Mouse (Mus musculus) neural tube, embryonic 11.5 days (tissue): Measurements from ENCODE around the gene Avl9. TPM values are rescaled to one million over a fixed set of nuclear protein-coding genes. Genes with fewer than 3 reads are reported as not detected.

Experiments used
- ATAC-seq: fragments of 200-750 bp; cut with Nextera tagmentation; 2 replicates; pipeline ENCODE4 v1.8.0; 2017; ENCODE audit warnings: moderate number of reproducible peaks, mild to moderate bottlenecking, moderate TSS enrichment, moderate library complexity; ENCODE audit not compliant: insufficient read depth, low FRiP score, low TSS enrichment
- DNase-seq: peaks from one replicate; pipeline ENCODE4 v3.0.0-alpha.2; 2015; ENCODE audit warnings: low spot score
- H3K27ac ChIP-seq: fragments of 300-500 bp; sonication (generic); 2 replicates; pipeline ENCODE4 v1.5.1; 2014; ENCODE audit warnings: low read depth, mild to moderate bottlenecking, low read length
- H3K27me3 ChIP-seq: fragments of 300-500 bp; sonication (generic); 2 replicates; pipeline ENCODE4 v1.6.1; 2014; ENCODE audit warnings: mild to moderate bottlenecking, low read length, mixed read lengths; ENCODE audit not compliant: control insufficient read depth, insufficient read depth
- H3K36me3 ChIP-seq: fragments of 300-500 bp; sonication (generic); 2 replicates; pipeline ENCODE4 v1.6.1; 2014; ENCODE audit warnings: mild to moderate bottlenecking, low read length, moderate library complexity, mixed read lengths; ENCODE audit not compliant: control insufficient read depth, insufficient read depth
- H3K4me1 ChIP-seq: fragments of 300-500 bp; sonication (generic); 2 replicates; pipeline ENCODE4 v1.6.1; 2014; ENCODE audit warnings: low read length, mixed read lengths; ENCODE audit not compliant: control insufficient read depth, insufficient read depth
- H3K4me2 ChIP-seq: fragments of 300-500 bp; sonication (generic); 2 replicates; pipeline ENCODE4 v1.6.1; 2014; ENCODE audit warnings: low read depth, mild to moderate bottlenecking, moderate library complexity
- H3K4me3 ChIP-seq: fragments of 300-500 bp; sonication (generic); 2 replicates; pipeline ENCODE4 v1.5.1; 2014; ENCODE audit warnings: low read depth, low read length
- H3K9ac ChIP-seq: fragments of 300-500 bp; sonication (generic); 2 replicates; pipeline ENCODE4 v1.6.1; 2014; ENCODE audit warnings: mild to moderate bottlenecking, low read length
- H3K9me3 ChIP-seq: fragments of 300-500 bp; sonication (generic); 2 replicates; pipeline ENCODE4 v1.6.1; 2016; ENCODE audit warnings: low read length; ENCODE audit not compliant: control insufficient read depth
- WGBS: fragments of 180-500 bp; shearing (Covaris S2); extraction: QIAGEN DNeasy Blood & Tissue Kit; methylation state at CpG from one replicate; pipeline ENCODE4 v1.1.7; 2014; 5-methylcytosine and 5-hydroxymethylcytosine counted together
- polyA plus RNA-seq: library from polyadenylated mRNA; unstranded; fragments of >200 nt; fragmentation: Nextera tagmentation; extraction: Ambion mirVana; gene quantifications from 2 replicates; pipeline ENCODE4 v1.2.1, GENCODE M21; 2014

The Avl9 gene
- polyA plus RNA-seq, 1 experiment from 2014 or later = 32.7 TPM

DNA sequence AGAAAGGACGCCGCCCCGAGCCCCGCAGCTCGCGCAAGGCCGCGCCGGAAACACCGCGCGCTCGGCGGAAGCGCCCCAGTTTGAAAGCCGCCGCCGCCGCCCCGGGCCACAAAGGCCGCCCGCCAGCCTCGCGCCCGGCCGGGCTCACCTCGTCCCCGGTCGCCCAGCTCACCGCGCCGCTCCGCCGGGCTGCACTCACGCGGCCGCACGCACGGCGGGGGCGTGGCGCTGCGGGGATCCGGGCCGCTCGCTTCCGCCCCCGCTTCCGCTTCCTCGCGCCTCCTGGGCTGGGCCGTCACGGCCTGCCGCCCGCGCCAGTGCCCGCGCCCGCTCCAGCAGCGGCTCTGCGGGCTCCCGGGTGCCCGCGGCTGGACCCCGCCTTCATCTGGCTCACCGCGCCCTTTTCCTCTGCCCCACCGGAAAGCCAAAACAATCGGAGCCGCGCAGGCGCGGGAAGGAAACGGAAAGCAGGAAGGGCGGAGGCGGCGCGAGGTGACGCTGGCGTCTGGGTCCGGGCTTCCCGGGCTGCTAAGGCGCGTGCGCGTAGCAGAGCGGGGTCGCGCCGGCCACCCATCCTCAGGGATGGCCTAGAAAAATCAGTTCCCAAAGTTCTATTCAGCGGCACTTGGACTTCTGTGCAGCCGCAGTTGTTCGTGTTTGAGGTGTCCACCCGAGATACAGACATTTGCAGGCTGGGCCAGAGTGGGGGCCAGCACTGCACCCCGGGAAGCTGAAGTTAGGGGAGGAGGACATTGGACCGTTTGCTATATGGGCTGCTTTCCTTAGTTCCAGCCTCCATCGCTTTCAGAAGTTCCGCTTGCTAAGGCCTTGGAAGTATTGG, 82.8 kb downstream of the Avl9 start, which contains the start of gene Kbtbd2:
Gene Kbtbd2, minus strand, starts transcription at position 503 of the 841 bp plus-strand sequence.
- DNase-seq (peak; percentile 94), ATAC-seq (peak; percentile 95)
- Histone ChIP-seq H3K27ac (peak within 1 kb of the TSS; percentile 99), H3K9ac (peak within 1 kb of the TSS; percentile 95), H3K36me3 (no peaks in the 10 kb centered on the region), H3K27me3 (no peaks in the 10 kb centered on the region), H3K4me2 (peak within 1 kb of the TSS; percentile 68), H3K9me3 (no peaks in the 10 kb centered on the region), H3K4me1 (0 out of 2 replicates have a peak, but pooled peaks cover 2% of the 10 kb centered on the region), H3K4me3 (peak within 1 kb of the TSS; percentile 66)
- WGBS = under 1% methylated on average over 73 of the region's 98 CpGs

DNA sequence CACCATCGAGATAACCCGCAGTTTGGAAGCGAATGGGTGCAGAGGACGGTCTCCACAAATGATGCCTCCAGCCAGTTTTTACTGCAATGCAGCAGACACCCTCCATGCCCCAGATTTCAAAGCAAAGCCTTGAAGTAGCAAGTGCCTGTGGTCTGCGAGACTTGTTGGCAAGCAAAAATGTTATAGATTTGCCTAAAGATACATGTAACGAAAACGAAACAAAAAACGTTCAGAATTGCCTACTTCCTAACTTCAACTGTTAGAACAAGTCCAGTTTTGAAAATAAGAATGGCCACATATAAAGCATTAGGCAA, 83.4 kb downstream of the Avl9 start:
- DNase-seq = no peak
- 0 out of 2 replicates have a peak, but pooled peaks cover 2% of the 10 kb centered on the region for H3K4me1 ChIP-seq
- 18% methylated on average over 8 of the region's 8 CpGs for WGBS
- no peaks in the 10 kb centered on the region for H3K36me3 ChIP-seq
- H3K4me2 ChIP-seq = peak overlapping the region; percentile 68
- H3K4me3 ChIP-seq = peak overlapping the region; percentile 66
- H3K9me3 ChIP-seq = no peaks in the 10 kb centered on the region
- H3K9ac ChIP-seq = peak overlapping the region; percentile 95
- no peak for ATAC-seq
- no peaks in the 10 kb centered on the region for H3K27me3 ChIP-seq
- H3K27ac ChIP-seq = peak overlapping the region; percentile 99

DNA sequence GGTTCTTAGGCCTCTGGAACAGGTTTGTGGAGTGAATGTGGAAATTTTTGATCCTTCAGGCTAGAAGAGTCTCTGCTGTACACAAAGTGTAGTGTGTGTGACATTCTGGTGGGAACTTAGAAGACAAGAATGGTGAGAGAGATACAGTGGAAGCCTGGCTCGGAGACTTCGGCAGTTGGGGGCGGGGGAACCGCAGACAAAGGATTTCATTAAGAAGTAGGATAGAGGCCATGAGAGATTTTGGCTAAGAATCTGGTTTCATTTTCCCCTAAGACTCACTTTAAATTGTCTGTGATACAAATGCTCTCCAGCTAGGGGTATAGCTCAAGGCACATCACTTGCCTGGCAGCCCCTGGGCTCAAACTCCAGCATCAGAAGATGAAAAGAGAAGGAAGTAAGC, 90.3 kb downstream of the Avl9 start:
- 88% methylated on average over 4 of the region's 4 CpGs for WGBS
- H3K27ac ChIP-seq = no peak overlapping the region
- no peak overlapping the region for H3K4me2 ChIP-seq
- H3K27me3 ChIP-seq = no peaks in the 10 kb centered on the region
- no peaks in the 10 kb centered on the region for H3K36me3 ChIP-seq
- no peak for ATAC-seq
- H3K9ac ChIP-seq = no peak overlapping the region
- H3K9me3 ChIP-seq = no peaks in the 10 kb centered on the region
- DNase-seq = no peak
- H3K4me1 ChIP-seq = no peaks in the 10 kb centered on the region
- H3K4me3 ChIP-seq = no peak overlapping the region

DNA sequence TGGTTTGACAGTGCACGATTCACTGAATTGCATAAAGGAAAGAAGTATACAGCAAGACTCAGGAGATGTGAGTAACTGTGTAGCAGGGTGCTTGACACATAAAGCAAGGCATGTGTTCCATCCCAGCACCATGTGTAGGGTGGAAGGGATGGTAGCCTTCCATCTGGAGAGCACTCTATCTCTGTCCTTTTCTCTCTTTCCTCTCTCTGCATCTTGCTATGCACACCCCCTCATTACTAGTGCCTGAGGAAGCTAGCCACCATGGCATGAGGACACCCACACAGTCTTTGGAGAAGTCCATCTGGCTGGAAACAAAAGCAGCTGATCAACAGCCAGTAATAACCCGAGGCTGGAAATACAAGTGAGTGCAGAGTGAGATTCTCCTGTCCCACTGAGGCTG, 91.5 kb downstream of the Avl9 start:
- no peaks in the 10 kb centered on the region for H3K27me3 ChIP-seq
- no peaks in the 10 kb centered on the region for H3K36me3 ChIP-seq
- no peak overlapping the region for H3K27ac ChIP-seq
- H3K4me2 ChIP-seq = no peak overlapping the region
- no peak overlapping the region for H3K9ac ChIP-seq
- no peak for ATAC-seq
- no peak for DNase-seq
- H3K4me3 ChIP-seq = no peak overlapping the region
- no peaks in the 10 kb centered on the region for H3K4me1 ChIP-seq
- H3K9me3 ChIP-seq = no peaks in the 10 kb centered on the region
- 80% methylated on average over 2 of the region's 2 CpGs for WGBS

DNA sequence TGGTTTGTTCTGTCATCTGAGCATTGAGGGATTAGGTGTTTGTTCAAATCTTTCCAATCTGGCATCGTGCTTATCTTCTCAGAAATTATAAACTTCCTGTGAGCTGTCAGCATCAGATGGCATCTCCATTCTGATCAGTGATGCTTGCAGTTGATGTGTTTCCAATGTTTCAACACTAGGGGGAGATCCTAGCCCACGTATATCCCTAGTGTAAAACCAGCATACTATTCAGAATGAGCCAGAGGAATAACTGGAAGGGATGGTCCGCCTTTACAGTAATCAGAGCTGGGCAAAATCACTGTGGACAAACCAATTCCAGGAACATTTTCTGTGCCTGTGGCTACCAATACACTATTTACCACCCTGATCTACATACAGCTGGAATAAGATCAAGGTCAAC, 94.0 kb downstream of the Avl9 start:
- peak; percentile 83 for ATAC-seq
- Histone ChIP-seq H3K27me3 (no peaks in the 10 kb centered on the region), H3K4me3 (no peak overlapping the region), H3K9me3 (no peaks in the 10 kb centered on the region), H3K27ac (no peak overlapping the region), H3K4me1 (no peaks in the 10 kb centered on the region), H3K36me3 (no peaks in the 10 kb centered on the region), H3K9ac (no peak overlapping the region), H3K4me2 (no peak overlapping the region)
- 18% methylated on average over 3 of the region's 3 CpGs for WGBS
- DNase-seq = peak; percentile 33

Other genes with a start within 250 kb of the Avl9 start
- 2.5 and 2.9 TPM in 2 replicates for gene Pde1c, start 145.8 kb upstream of the Avl9 start, polyA plus RNA-seq
- 172 and 177 TPM in 2 replicates for gene Lsm5, start 10.2 kb upstream of the Avl9 start, polyA plus RNA-seq
- 31.2 and 33.9 TPM in 2 replicates for gene Kbtbd2, start 82.9 kb downstream of the Avl9 start, polyA plus RNA-seq
- 61.0 and 61.7 TPM in 2 replicates for gene Fkbp9, start 117.2 kb downstream of the Avl9 start, polyA plus RNA-seq
- gene Nt5c3, start 209.0 kb downstream of the Avl9 start, polyA plus RNA-seq = 89.0 and 90.7 TPM in 2 replicates
- gene Vmn1r4, start 209.1 kb downstream of the Avl9 start, polyA plus RNA-seq = 0.21 and 0.28 TPM in 2 replicates